Mouse (Mus musculus): ENCODE data around the gene Clpsl2. TPM values are rescaled to one million over a fixed set of nuclear protein-coding genes. Genes with fewer than 3 reads are reported as not detected.
A peak's percentile ranks its signal among the peaks of the same experiment; 100 is the strongest.

The Clpsl2 gene
- polyA plus RNA-seq, 1 experiment from 2014 or later: not detected

DNA sequence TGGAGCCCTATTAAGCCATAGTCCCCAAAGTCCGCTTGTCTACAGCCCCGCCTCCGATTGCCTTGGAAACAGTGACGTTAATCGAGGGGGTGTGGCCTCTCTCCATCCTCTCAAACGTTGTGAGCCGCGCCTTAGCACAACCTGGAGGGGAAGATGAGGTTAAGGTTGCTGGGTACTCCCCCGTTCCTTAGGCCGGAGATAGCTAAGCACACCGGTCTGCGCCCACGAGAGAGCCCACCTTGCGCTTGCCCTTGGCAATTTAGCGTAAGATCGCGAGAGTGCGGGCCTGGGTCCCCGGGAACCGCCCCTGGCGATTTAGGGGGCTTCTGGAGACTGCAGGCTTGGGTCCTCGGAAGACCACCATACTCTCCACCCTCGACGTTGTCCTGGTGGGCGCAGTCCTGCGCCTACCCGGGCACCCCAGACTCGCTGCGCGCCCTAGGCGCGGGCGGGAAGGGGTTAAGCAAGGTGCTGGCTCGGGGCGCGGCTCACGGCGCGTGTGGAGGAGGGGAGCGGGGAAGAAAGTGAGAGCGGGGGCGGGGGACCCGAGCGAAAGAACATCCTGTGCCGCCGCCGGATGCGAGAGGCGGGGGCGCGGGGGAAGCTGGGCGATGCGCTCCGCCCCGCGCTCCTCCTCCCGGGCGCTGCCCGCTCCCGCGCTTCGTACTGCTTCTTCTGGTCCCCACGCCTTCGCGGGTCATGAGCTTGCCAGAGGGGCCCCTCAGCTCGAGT, 26.4 kb upstream of the Clpsl2 start:
- H3K4me1 ChIP-seq: peaks cover 43% of the 10 kb centered on the region
- no peaks in the 10 kb centered on the region for H3K27me3 ChIP-seq
- H3K27ac ChIP-seq: peak overlapping the region; percentile 95
- ATAC-seq (ENCODE audit: insufficient number of reproducible peaks, low FRiP score, low TSS enrichment, low read depth): peak; percentile 77
- peak overlapping the region; percentile 69 for H3K4me3 ChIP-seq
- under 1% methylated on average over 66 of the region's 66 CpGs for WGBS
- H3K36me3 ChIP-seq: no peaks in the 10 kb centered on the region
- peak overlapping the region; percentile 64 for H3K9ac ChIP-seq
- no peaks in the 10 kb centered on the region for H3K9me3 ChIP-seq
- H3K4me2 ChIP-seq: peak overlapping the region; percentile 93

DNA sequence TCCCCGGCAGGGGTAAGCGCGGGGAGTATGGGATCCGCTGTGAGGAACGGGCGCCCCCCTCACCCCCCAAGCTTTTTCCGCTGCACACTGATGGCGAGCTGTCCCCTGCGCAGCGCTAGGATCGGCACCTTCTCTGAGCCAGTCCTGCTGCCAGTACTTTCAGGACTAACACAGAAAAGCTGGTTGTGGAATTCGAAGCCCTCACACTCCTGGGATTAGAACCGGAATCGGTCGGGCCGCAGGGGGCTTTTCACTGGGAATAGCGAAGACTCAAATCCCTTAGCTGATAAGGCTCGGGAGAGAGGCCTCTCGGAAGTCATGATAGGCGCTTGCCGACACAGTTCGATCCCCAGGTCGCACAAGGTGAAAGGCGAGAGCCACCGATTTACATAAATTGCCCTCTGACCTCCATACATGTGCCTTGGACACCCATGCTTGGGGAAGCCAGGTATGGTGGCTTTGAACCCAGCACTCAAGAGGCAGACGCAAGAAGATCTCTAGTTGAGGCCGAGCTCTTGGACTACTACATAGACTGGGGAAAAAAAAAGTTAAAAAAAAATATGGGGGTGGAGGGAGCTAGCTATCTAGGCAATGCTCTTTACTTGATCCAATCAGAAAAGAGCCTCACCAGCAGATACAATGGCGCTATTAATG, 25.7 kb upstream of the Clpsl2 start:
- WGBS: 8% methylated on average over 27 of the region's 28 CpGs
- ATAC-seq (ENCODE audit: insufficient number of reproducible peaks, low FRiP score, low TSS enrichment, low read depth): no peak; the same call in 1 of the 2 replicates

DNA sequence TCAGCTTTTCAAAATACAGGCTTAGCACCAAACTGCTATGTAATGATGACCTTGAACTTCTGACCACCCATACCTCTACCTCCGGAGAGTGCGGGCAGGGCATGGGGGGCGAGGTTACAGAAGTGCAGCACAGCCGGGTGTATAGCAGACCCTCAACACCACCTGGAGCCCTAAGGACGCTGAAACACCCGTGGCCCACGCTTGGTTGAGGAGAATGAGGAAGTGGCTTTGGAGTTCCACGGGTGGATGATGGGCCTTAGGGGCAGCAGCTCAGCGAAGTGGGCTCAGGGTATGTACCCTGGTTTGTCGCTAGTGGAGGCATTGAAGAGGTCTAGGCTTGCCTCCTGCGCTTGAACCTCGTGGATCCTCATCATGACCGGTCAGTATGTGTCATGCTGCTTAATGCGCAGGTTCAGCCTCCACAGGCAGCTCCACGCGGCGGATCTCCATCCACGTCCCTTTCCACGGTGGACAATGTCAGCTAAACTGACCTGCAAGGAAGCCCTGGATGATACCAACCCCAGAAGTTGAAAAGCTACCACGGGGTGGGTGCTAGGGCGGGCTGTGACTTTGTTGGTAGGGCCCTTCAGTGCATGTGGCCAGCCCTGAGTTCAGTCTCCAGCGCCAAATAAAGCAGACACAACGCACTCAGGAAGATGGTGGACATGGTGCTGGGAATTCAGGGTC, 25.1 kb upstream of the Clpsl2 start:
- Histone ChIP-seq H3K27ac (peak overlapping the region; percentile 52), H3K4me2 (peak overlapping the region; percentile 93), H3K4me3 (peak overlapping the region; percentile 69), H3K27me3 (no peaks in the 10 kb centered on the region), H3K9me3 (no peaks in the 10 kb centered on the region), H3K4me1 (peaks cover 30% of the 10 kb centered on the region), H3K36me3 (no peaks in the 10 kb centered on the region), H3K9ac (no peak overlapping the region)
- no peak for ATAC-seq (ENCODE audit: insufficient number of reproducible peaks, low FRiP score, low TSS enrichment, low read depth)
- 86% methylated on average over 23 of the region's 23 CpGs for WGBS

More for the DNA sequence above, 25.7 kb upstream of the Clpsl2 start:
- peak overlapping the region; percentile 93 for H3K4me2 ChIP-seq
- H3K27me3 ChIP-seq: no peaks in the 10 kb centered on the region
- no peaks in the 10 kb centered on the region for H3K9me3 ChIP-seq
- H3K4me3 ChIP-seq: peak overlapping the region; percentile 69
- H3K9ac ChIP-seq: peak overlapping the region; percentile 64
- H3K4me1 ChIP-seq: peaks cover 37% of the 10 kb centered on the region
- peak overlapping the region; percentile 95 for H3K27ac ChIP-seq
- H3K36me3 ChIP-seq: no peaks in the 10 kb centered on the region

DNA sequence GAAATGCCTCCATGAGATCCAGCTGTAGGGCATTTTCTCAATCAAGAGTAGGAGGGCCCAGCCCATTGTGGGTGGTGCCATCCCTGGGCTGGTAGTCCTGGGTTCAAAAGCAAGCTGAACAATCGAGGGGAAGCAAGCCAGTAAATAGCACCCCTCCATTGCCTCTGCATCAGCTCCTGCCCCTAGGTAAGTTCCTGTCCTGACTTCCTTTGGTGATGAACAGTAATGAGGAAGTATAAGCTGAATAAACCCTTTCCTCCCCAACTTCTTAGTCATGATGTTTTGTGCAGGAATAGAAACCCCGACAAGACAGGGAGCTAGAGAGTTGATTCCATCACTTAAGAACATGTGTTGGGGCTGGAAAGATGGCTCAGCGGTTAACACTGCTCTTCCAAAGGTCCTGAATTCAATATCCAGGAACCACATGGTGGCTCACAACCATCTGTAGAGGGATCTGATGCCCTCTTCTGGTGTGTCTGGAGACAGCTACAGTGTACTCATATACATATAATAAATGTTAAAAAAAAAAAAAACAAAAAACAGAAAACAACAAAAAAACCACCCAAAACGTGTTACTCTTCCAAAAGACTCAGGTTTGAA, 24.3 kb upstream of the Clpsl2 start:
- peak overlapping the region; percentile 52; the same call in 1 of the 2 replicates for H3K27ac ChIP-seq
- no peak overlapping the region for H3K4me3 ChIP-seq
- H3K9me3 ChIP-seq: no peaks in the 10 kb centered on the region
- H3K9ac ChIP-seq: no peak overlapping the region
- no peak for ATAC-seq (ENCODE audit: insufficient number of reproducible peaks, low FRiP score, low TSS enrichment, low read depth)
- peaks cover 30% of the 10 kb centered on the region for H3K4me1 ChIP-seq
- no peaks in the 10 kb centered on the region for H3K36me3 ChIP-seq
- WGBS: 62% methylated on average over 4 of the region's 4 CpGs
- H3K27me3 ChIP-seq: no peaks in the 10 kb centered on the region
- no peak overlapping the region for H3K4me2 ChIP-seq

DNA sequence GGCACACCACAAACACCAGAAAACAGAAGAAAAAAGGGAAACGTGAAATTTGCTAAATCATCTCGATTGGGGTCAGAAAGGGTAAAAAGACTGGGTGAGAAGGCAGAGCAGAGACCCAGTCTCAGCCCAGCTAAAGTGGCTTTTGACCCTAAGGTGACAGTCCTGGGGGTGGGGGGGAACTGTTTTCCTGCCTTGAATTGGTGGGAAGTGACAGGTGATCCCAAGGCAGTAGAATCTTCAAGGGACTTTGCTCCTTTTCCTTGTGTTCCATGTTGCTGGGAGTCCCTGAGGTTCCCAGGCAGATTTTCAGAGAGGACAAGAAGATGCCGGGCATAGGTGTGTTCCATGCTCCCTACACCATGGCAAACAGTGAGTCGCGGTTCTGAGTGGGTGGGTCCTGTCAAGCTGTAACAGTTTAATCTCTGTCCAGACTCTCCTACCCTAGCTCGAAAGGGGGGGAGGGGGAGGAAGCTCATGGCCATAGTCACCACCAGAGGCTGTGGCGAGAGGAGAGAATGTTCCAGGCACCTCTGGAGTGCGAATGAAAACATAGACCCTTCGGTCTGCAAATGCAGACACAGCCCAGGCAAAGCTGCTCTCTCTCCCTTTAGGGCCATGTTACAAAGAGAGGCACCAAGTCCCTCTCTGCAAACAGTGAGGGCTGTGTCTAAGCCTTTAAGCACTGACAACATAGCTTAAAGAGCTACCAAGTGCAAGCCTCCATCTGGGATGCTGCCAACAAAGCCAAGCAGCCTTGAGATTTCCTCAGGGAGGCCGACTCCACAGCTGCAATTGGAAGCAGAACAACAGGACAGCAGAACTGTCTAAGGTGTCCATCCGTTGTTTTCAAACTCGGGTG, 21.8 kb upstream of the Clpsl2 start:
- ATAC-seq (ENCODE audit: insufficient number of reproducible peaks, low FRiP score, low TSS enrichment, low read depth): no peak
- Histone ChIP-seq H3K27ac (peak overlapping the region; percentile 47; the same call in 1 of the 2 replicates), H3K9ac (no peak overlapping the region), H3K4me1 (peaks cover 27% of the 10 kb centered on the region), H3K27me3 (no peaks in the 10 kb centered on the region), H3K36me3 (no peaks in the 10 kb centered on the region), H3K4me3 (peak overlapping the region; percentile 11; the same call in 1 of the 2 replicates), H3K4me2 (peak overlapping the region; percentile 41), H3K9me3 (no peaks in the 10 kb centered on the region)
- WGBS: 35% methylated on average over 12 of the region's 12 CpGs

DNA sequence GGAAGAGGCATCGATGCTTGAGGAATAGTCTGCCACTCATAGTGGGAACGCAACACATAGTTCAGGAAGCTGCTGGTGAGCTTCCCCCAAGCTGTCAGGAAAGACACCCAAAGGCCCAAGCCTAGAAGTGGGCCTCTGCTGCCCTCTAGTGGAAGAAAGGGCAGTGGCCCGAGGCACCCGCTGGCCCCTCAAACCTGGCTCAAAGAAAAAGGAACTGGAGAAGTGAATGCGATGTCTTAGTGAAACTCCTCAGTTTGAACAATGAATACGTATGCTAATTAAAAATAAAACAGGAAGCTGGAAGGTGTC, 21.2 kb upstream of the Clpsl2 start:
- peak overlapping the region; percentile 11; the same call in 1 of the 2 replicates for H3K4me3 ChIP-seq
- H3K36me3 ChIP-seq: no peaks in the 10 kb centered on the region
- ATAC-seq (ENCODE audit: insufficient number of reproducible peaks, low FRiP score, low TSS enrichment, low read depth): 0 out of 2 replicates have a peak, but pooled peaks have one; percentile 37
- peak overlapping the region; percentile 41 for H3K4me2 ChIP-seq
- H3K9ac ChIP-seq: no peak overlapping the region
- H3K9me3 ChIP-seq: no peaks in the 10 kb centered on the region
- H3K27me3 ChIP-seq: no peaks in the 10 kb centered on the region
- no peak overlapping the region for H3K27ac ChIP-seq
- 2% methylated on average over 6 of the region's 6 CpGs for WGBS
- H3K4me1 ChIP-seq: peaks cover 22% of the 10 kb centered on the region

DNA sequence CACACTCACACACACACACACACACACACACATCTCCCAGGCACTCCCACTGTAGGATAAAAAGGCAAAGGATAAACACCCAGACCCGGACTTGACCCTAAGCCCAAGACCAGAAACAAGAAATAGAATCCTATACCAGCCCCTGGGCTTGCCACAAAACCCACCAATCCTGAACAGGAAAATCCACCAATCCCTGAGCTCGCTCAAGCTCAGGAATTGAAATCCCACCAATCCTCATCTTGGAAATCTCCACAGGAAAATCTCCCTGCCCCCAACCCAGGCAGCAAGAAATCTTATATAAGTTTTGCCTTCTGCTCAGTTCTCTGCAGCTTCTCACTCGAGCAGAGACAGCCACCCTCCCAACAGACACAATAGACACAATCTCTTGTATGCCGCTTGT, 20.1 kb upstream of the Clpsl2 start:
- Histone ChIP-seq H3K27me3 (no peaks in the 10 kb centered on the region), H3K4me3 (no peak overlapping the region), H3K36me3 (no peaks in the 10 kb centered on the region), H3K9me3 (no peaks in the 10 kb centered on the region), H3K4me2 (no peak overlapping the region), H3K27ac (no peak overlapping the region), H3K9ac (no peak overlapping the region), H3K4me1 (peaks cover 13% of the 10 kb centered on the region)
- no peak for ATAC-seq (ENCODE audit: insufficient number of reproducible peaks, low FRiP score, low TSS enrichment, low read depth)
- 66% methylated on average over 4 of the region's 4 CpGs for WGBS

DNA sequence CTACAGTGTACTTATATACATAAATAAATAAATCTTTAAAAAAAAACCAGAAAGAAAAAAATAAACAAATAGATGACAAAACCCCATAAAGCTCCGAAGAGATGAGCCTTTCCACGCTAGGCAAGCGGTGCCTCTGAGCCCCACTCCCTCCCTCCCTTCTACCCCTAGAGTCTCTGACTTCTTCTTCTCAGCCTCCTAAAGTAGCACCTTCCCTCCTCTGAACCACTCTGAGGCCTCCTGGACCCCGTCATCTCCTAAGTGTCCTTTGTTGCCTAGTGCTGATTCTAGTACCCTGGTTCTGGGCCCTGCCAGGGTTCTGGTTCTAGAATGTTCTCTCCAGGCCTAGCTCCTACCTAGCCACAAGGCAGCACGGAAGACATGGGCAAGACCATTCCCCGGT, 18.7 kb upstream of the Clpsl2 start, which contains the start of gene Armc12:
Gene Armc12 (plus strand): TSS at position 301 of the 400 bp plus-strand sequence.
- Histone ChIP-seq H3K4me1 (peaks cover 11% of the 10 kb centered on the region), H3K9ac (no peak within 1 kb of the TSS), H3K4me2 (no peak within 1 kb of the TSS), H3K27me3 (no peaks in the 10 kb centered on the region), H3K4me3 (no peak within 1 kb of the TSS), H3K9me3 (no peaks in the 10 kb centered on the region), H3K27ac (no peak within 1 kb of the TSS), H3K36me3 (no peaks in the 10 kb centered on the region)
- 90% methylated on average over 6 of the region's 6 CpGs for WGBS
- no peak for ATAC-seq (ENCODE audit: insufficient number of reproducible peaks, low FRiP score, low TSS enrichment, low read depth)

DNA sequence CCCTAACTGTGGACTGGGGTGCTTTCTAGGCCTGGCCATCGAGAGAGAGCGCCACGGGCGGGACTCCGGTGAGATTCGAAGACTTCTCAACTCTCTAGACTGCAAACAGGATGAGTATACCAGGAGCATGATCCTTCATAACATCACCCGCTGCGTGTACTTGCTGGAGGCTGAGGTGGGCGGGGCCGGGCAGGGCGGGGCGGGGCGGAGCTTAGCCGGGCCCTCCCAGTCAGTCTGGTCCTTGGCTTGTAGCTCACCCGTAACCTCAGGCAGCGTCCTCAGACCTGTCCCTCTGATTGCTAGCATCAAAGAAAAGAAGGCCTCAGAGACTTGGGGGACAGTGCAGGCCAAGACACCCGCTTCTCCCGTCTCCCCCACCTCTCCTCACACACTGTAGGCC, 17.3 kb upstream of the Clpsl2 start:
- Histone ChIP-seq H3K36me3 (no peaks in the 10 kb centered on the region), H3K27ac (no peak overlapping the region), H3K27me3 (no peaks in the 10 kb centered on the region), H3K4me1 (peaks cover 11% of the 10 kb centered on the region), H3K9ac (no peak overlapping the region), H3K4me3 (no peak overlapping the region), H3K4me2 (0 out of 2 replicates have a peak overlapping the region, but pooled peaks have one; percentile 19), H3K9me3 (no peaks in the 10 kb centered on the region)
- WGBS: 14% methylated on average over 18 of the region's 18 CpGs
- no peak for ATAC-seq (ENCODE audit: insufficient number of reproducible peaks, low FRiP score, low TSS enrichment, low read depth)

DNA sequence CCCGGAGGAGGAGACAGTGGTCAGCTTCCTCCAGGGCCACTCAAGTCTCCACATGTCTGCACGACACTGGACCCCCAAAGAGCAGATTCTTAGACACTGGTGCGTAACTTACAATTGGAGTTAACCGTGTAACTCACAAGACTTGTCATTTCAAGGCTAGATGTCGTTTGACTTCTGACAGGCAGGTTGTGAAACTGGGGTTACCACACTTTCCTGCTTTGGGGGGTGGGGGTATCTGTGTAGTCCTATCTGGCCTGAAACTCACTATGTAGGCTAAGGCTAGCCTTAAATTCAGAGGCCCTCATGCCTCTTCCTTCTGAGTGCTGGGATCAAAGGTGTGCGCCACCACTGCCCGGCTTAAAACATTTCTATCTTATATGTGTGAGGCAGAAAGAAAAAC, 16.7 kb upstream of the Clpsl2 start:
- no peaks in the 10 kb centered on the region for H3K9me3 ChIP-seq
- H3K9ac ChIP-seq: no peak overlapping the region
- no peak overlapping the region for H3K4me3 ChIP-seq
- H3K27ac ChIP-seq: no peak overlapping the region
- no peak for ATAC-seq (ENCODE audit: insufficient number of reproducible peaks, low FRiP score, low TSS enrichment, low read depth)
- WGBS: 81% methylated on average over 7 of the region's 7 CpGs
- H3K4me1 ChIP-seq: peaks cover 8% of the 10 kb centered on the region
- H3K27me3 ChIP-seq: no peaks in the 10 kb centered on the region
- no peak overlapping the region for H3K4me2 ChIP-seq
- no peaks in the 10 kb centered on the region for H3K36me3 ChIP-seq

DNA sequence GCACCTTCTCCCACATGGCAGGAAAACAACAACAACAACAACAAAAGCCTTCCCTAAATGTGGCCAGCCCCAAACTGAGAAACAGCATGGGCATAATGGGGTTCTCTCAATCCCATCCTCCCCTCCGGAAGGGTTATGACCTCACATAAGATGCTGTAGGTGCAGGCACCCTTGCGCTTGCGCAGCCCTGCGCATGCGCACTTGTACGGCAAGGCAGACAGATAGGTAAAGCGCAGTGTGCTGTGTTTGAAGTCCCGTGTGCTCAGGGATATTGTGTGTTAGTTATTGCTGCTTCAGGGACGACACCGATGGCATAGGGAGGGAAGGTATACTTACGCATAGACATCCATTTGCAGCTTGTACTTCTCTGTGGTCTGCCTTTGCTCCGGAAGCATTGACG, 15.9 kb upstream of the Clpsl2 start:
- WGBS: 91% methylated on average over 13 of the region's 13 CpGs
- ATAC-seq (ENCODE audit: insufficient number of reproducible peaks, low FRiP score, low TSS enrichment, low read depth): no peak
- H3K9ac ChIP-seq: no peak overlapping the region

More for the DNA sequence above, 15.9 kb upstream of the Clpsl2 start:
- Histone ChIP-seq H3K27ac (no peak overlapping the region), H3K4me2 (no peak overlapping the region), H3K9me3 (no peaks in the 10 kb centered on the region), H3K27me3 (no peaks in the 10 kb centered on the region), H3K4me3 (no peak overlapping the region), H3K4me1 (0 out of 2 replicates have a peak, but pooled peaks cover 5% of the 10 kb centered on the region), H3K36me3 (no peaks in the 10 kb centered on the region)

Data from limb, embryonic 15.5 days (tissue).